Mouse (Mus musculus): ENCODE results near the gene Rdh8. TPM values are rescaled to one million over a fixed set of nuclear protein-coding genes. Genes with fewer than 3 reads are reported as not detected.

Rdh8 gene
- not detected in 2 replicates for polyA plus RNA-seq (2016; fragmentation: Nextera tagmentation; extraction: Ambion mirVana)

DNA sequence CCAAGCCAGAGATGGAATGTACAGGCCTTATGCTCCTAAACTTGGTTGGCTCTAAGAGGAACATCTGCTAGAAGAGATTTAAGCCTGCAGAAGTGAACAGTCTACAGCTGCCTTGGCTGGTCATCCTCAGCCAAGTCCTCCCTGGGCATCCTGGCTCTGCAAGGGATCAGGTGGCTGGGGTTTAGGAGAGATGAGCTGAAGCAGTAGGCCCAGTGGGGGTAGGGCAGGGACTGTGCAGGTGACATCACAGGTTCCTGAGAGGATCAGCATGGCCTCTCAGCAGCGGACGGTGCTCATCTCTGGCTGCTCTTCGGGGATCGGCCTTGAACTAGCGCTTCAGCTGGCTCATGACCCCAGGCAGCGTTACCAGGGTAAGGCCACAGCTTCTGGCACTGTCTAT is at the start of gene Rdh8:
Rdh8 (plus strand) TSS at position 268 of the 400 bp plus-strand sequence.
- no peak within 1 kb of the TSS for H3K4me3 ChIP-seq (replicated peaks)
- no peaks in the 10 kb centered on the region for H3K36me3 ChIP-seq (replicated peaks)
- peaks cover 33% of the 10 kb centered on the region for H3K27me3 ChIP-seq
- H3K9me3 ChIP-seq: no peaks in the 10 kb centered on the region
- 77% methylated on average over 6 of the region's 6 CpGs for WGBS
- no peak within 1 kb of the TSS for H3K27ac ChIP-seq
- no peak within 1 kb of the TSS for H3K4me2 ChIP-seq
- no peak within 1 kb of the TSS for H3K9ac ChIP-seq
- peaks cover 9% of the 10 kb centered on the region for H3K4me1 ChIP-seq
- ATAC-seq (ENCODE audit: low FRiP score): no peak

DNA sequence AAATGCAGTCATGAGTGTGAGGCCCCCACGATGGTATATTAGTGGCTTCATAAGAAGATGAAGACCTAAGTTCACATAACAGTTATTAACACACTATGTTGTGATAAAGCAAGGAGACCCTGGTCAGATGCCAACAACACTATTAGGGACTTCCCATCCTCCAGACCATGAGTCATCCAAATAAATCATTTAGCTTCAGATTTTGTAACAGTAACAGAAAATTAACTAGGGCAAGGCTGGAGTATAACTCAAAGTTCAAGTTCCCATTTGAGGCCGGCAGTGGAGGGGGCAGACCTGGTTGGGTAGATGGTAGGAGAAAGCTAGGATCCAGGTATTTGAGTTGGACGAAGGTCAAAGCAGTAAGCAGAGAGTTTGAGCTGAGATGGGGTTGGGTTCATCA is 37.0 kb upstream of the Rdh8 start:
- 79% methylated on average over 3 of the region's 3 CpGs for WGBS
- H3K4me1 ChIP-seq: peaks cover 2% of the 10 kb centered on the region; the same call in 1 of the 2 replicates
- H3K27me3 ChIP-seq: no peaks in the 10 kb centered on the region
- H3K9ac ChIP-seq: no peak overlapping the region
- no peaks in the 10 kb centered on the region for H3K36me3 ChIP-seq (replicated peaks)
- H3K9me3 ChIP-seq: no peaks in the 10 kb centered on the region
- no peak overlapping the region for H3K4me3 ChIP-seq (replicated peaks)
- H3K27ac ChIP-seq: no peak overlapping the region
- H3K4me2 ChIP-seq: no peak overlapping the region
- no peak for ATAC-seq (ENCODE audit: low FRiP score)

GRCm38 (mm10) chr9:20785055-20785454 is 33.2 kb upstream of the Rdh8 start:
- Histone ChIP-seq H3K4me3 (replicated peaks) (no peak overlapping the region), H3K4me1 (no peaks in the 10 kb centered on the region), H3K9me3 (no peaks in the 10 kb centered on the region), H3K27ac (no peak overlapping the region), H3K36me3 (replicated peaks) (no peaks in the 10 kb centered on the region), H3K9ac (no peak overlapping the region), H3K4me2 (no peak overlapping the region), H3K27me3 (no peaks in the 10 kb centered on the region)
- ATAC-seq (ENCODE audit: low FRiP score): no peak
- WGBS: 78% methylated on average over 6 of the region's 6 CpGs

DNA sequence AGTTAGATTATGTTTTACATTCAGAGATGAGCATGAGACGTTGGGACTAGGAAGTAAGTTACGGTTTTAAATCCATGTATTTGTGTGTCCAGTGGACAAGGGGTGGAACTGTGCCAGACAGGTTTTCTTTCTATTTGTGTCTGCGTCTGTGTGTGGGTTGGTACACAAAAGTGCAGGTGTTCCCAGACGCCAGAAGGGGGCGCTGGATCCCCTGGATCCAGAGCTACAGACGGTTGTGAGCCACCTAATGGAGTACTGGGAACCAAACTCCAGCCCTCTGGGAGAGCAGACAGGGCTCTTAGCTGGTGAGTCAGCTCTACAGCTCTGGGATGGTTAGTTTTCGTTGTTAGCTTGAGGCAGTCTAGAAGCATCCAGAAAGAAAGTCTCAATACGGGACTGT is 30.3 kb upstream of the Rdh8 start:
- H3K9me3 ChIP-seq: no peaks in the 10 kb centered on the region
- ATAC-seq (ENCODE audit: low FRiP score): no peak
- no peak overlapping the region for H3K4me3 ChIP-seq (replicated peaks)
- WGBS: 77% methylated on average over 8 of the region's 8 CpGs
- no peak overlapping the region for H3K27ac ChIP-seq
- H3K27me3 ChIP-seq: no peaks in the 10 kb centered on the region
- no peak overlapping the region for H3K4me2 ChIP-seq
- H3K36me3 ChIP-seq (replicated peaks): no peaks in the 10 kb centered on the region
- no peak overlapping the region for H3K9ac ChIP-seq
- peaks cover 6% of the 10 kb centered on the region for H3K4me1 ChIP-seq

GRCm38 (mm10) chr9:20789651-20790050 is 28.7 kb upstream of the Rdh8 start:
- no peak overlapping the region for H3K4me2 ChIP-seq

DNA sequence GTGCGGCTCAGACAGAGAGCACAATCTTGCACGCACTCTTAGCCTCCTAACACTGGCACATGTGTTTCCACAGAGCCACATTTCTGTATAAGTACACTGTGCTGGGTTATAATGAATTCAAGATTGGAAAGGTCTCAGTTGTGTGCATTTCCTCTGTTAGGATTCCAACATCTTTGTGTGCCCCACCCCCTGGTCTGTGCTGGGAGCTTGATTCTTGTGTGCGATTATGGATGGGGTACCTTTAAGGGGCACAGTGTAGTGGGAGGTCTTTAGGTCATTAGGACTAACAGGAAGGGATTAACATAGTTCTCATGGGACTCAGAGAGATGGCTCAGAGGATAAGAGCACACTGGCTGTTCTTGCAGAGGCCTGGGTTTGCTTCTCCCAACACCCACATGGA is 28.0 kb upstream of the Rdh8 start:
- 62% methylated on average over 3 of the region's 3 CpGs for WGBS
- Histone ChIP-seq H3K9me3 (no peaks in the 10 kb centered on the region), H3K36me3 (replicated peaks) (no peaks in the 10 kb centered on the region), H3K4me3 (replicated peaks) (no peak overlapping the region), H3K27ac (no peak overlapping the region), H3K4me1 (peaks cover 13% of the 10 kb centered on the region), H3K9ac (no peak overlapping the region), H3K4me2 (no peak overlapping the region), H3K27me3 (no peaks in the 10 kb centered on the region)
- no peak for ATAC-seq (ENCODE audit: low FRiP score)

More at GRCm38 (mm10) chr9:20789651-20790050, 28.7 kb upstream of the Rdh8 start:
- WGBS: 78% methylated on average over 3 of the region's 4 CpGs
- Histone ChIP-seq H3K27me3 (no peaks in the 10 kb centered on the region), H3K36me3 (replicated peaks) (no peaks in the 10 kb centered on the region), H3K9me3 (no peaks in the 10 kb centered on the region), H3K9ac (no peak overlapping the region), H3K4me3 (replicated peaks) (no peak overlapping the region), H3K27ac (no peak overlapping the region), H3K4me1 (peaks cover 13% of the 10 kb centered on the region)
- ATAC-seq (ENCODE audit: low FRiP score): no peak

- Histone ChIP-seq H3K27me3 (no peaks in the 10 kb centered on the region), H3K4me3 (replicated peaks) (no peak overlapping the region), H3K4me1 (peaks cover 13% of the 10 kb centered on the region), H3K9me3 (no peaks in the 10 kb centered on the region), H3K9ac (no peak overlapping the region), H3K27ac (no peak overlapping the region), H3K4me2 (no peak overlapping the region), H3K36me3 (replicated peaks) (no peaks in the 10 kb centered on the region)
- 45% methylated on average over 7 of the region's 7 CpGs for WGBS
- no peak for ATAC-seq (ENCODE audit: low FRiP score)
These were observed 24.0 kb upstream of the Rdh8 start for GRCm38 (mm10) chr9:20794108-20794806.

- no peak for ATAC-seq (ENCODE audit: low FRiP score)
- WGBS: 82% methylated on average over 13 of the region's 13 CpGs
- Histone ChIP-seq H3K36me3 (replicated peaks) (no peaks in the 10 kb centered on the region), H3K9ac (no peak overlapping the region), H3K9me3 (0 out of 2 replicates have a peak, but pooled peaks cover 5% of the 10 kb centered on the region), H3K4me3 (replicated peaks) (no peak overlapping the region), H3K27me3 (0 out of 2 replicates have a peak, but pooled peaks cover 10% of the 10 kb centered on the region), H3K27ac (no peak overlapping the region), H3K4me1 (no peaks in the 10 kb centered on the region), H3K4me2 (no peak overlapping the region)
These were observed 13.8 kb upstream of the Rdh8 start for GRCm38 (mm10) chr9:20804266-20805158.

DNA sequence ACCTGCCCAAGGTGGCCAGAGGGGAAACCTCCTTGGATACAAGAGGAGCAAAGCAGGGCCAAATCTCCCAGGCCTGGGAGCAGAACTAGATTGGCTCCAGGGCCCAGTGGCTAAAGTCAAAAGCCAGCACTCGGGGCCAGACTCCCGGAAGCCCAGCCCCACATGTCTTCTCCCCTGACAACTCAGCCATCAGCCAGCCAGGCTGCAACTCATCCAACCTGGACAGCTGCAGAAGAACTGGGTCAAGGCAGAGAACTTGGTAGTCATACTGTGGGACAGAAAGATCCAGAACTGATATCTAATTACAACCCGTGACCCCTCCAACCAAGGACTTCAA is 13.2 kb upstream of the Rdh8 start:
- Histone ChIP-seq H3K4me3 (replicated peaks) (no peak overlapping the region), H3K9ac (no peak overlapping the region), H3K36me3 (replicated peaks) (no peaks in the 10 kb centered on the region), H3K9me3 (0 out of 2 replicates have a peak, but pooled peaks cover 5% of the 10 kb centered on the region), H3K4me1 (no peaks in the 10 kb centered on the region), H3K4me2 (no peak overlapping the region), H3K27me3 (0 out of 2 replicates have a peak, but pooled peaks cover 10% of the 10 kb centered on the region), H3K27ac (no peak overlapping the region)
- ATAC-seq (ENCODE audit: low FRiP score): no peak
- 84% methylated on average over 3 of the region's 3 CpGs for WGBS

DNA sequence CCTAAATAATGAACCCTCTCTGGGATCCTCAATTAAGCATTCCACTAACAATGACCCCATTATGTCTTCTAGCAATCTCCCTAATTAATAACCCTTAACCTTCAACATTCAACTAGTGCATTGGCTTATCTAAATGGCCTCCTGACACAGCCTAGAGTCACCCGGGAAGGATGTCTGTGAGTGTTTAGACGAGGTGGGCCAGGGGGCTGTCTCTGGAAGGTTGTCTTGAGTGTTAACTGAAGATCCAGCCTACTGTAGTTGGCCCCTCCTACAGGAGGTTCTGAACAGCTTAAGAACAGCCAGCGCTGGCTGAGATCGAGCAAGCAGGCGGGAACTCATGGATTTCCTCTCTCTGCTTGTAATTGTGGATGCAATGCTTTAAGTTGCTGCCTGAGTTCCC is 12.6 kb upstream of the Rdh8 start:
- Histone ChIP-seq H3K27me3 (peaks cover 13% of the 10 kb centered on the region), H3K4me1 (no peaks in the 10 kb centered on the region), H3K36me3 (replicated peaks) (no peaks in the 10 kb centered on the region), H3K9me3 (0 out of 2 replicates have a peak, but pooled peaks cover 5% of the 10 kb centered on the region), H3K9ac (no peak overlapping the region), H3K27ac (no peak overlapping the region), H3K4me3 (replicated peaks) (no peak overlapping the region), H3K4me2 (no peak overlapping the region)
- ATAC-seq (ENCODE audit: low FRiP score): no peak
- 41% methylated on average over 5 of the region's 5 CpGs for WGBS

DNA sequence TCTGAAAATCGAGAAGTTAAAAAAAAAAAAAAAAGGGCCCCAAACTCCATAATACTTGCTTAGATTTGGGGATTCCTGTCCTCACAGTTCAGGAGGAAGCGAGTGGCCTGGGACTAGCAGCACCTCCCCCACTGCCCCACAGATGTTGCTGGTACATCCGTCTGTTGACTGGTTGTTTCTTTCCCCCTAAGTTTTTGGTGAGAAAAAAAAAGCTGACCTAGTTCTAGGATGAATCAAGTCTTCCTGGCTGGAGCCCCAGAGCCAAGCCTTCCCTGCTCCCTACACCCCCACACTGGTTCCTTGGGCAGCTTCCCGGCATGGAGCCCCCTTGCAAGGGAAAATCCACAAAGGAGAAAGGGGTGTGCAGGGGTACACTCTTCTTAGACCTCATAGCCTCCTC is 8.0 kb upstream of the Rdh8 start:
- 53% methylated on average over 4 of the region's 4 CpGs for WGBS
- H3K9me3 ChIP-seq: no peaks in the 10 kb centered on the region
- H3K4me1 ChIP-seq: peaks cover 13% of the 10 kb centered on the region
- H3K9ac ChIP-seq: no peak overlapping the region
- no peak overlapping the region for H3K27ac ChIP-seq
- peaks cover 54% of the 10 kb centered on the region for H3K27me3 ChIP-seq
- no peak overlapping the region for H3K4me2 ChIP-seq
- ATAC-seq (ENCODE audit: low FRiP score): no peak
- H3K36me3 ChIP-seq (replicated peaks): no peaks in the 10 kb centered on the region
- no peak overlapping the region for H3K4me3 ChIP-seq (replicated peaks)

GRCm38 (mm10) chr9:20810773-20811172 is 7.5 kb upstream of the Rdh8 start:
- no peak for ATAC-seq (ENCODE audit: low FRiP score)
- peaks cover 59% of the 10 kb centered on the region for H3K27me3 ChIP-seq
- no peak overlapping the region for H3K4me3 ChIP-seq (replicated peaks)
- peaks cover 13% of the 10 kb centered on the region for H3K4me1 ChIP-seq
- H3K27ac ChIP-seq: no peak overlapping the region
- H3K36me3 ChIP-seq (replicated peaks): no peaks in the 10 kb centered on the region
- WGBS: 68% methylated on average over 1 of the region's 1 CpGs
- H3K4me2 ChIP-seq: no peak overlapping the region
- H3K9ac ChIP-seq: no peak overlapping the region
- H3K9me3 ChIP-seq: no peaks in the 10 kb centered on the region
